ENCODE assay signal across 29 mouse cellular contexts in genomic region chr8:11842757-11843156, GRCm38 (mm10). TPM values are rescaled to one million over a fixed set of nuclear protein-coding genes. Genes with fewer than 3 reads are reported as not detected.
DNase-seq lines count a peak whose midpoint lies in the region; ATAC-seq and TF ChIP-seq lines count a peak whose summit lies in the region.
"Had no signal": no experiment of that assay in that cellular context is flagged by ENCODE, and none has a peak within 500 bp of the region (broad histone marks: within the 10 kb centered on the region; RNA-seq: fewer than 3 reads in every experiment).

No protein-coding gene starts in this region.

- no peaks in the 10 kb centered on the region for H3K27me3 ChIP-seq in hindbrain, embryonic 15.5 days
- no peaks in the 10 kb centered on the region for H3K27me3 ChIP-seq in hindbrain, embryonic 14.5 days (ENCODE audit: control insufficient read depth, insufficient read depth, low read length)
- H3K27me3 ChIP-seq in CH12.LX (replicated peaks): peaks cover 22% of the 10 kb centered on the region
- no peaks in the 10 kb centered on the region for H3K27me3 ChIP-seq in kidney, adult 2 months (replicated peaks; ENCODE audit: control insufficient read depth, insufficient read depth, low read length)
- H3K27me3 ChIP-seq: embryonic facial prominence, embryonic 13.5 days; embryonic facial prominence, embryonic 15.5 days; forebrain, embryonic 12.5 days had no signal

- no peak for TF ChIP-seq CTCF in CH12.LX (conservative IDR thresholded peaks at IDR 0.05 in 1 of 2, IDR thresholded peaks at IDR 0.05 in 1 of 2; ENCODE audit: low read depth in 2 of 2, low read length in 2 of 2)
- TF ChIP-seq CTCF in kidney, adult 2 months (conservative IDR thresholded peaks at IDR 0.05; ENCODE audit: insufficient read depth, insufficient read length, low read depth, low read length): no peak

- H3K79me2 ChIP-seq in CH12.LX (replicated peaks; ENCODE audit: control insufficient read depth, extremely low read depth, insufficient read depth, poor library complexity, severe bottlenecking): no peaks in the 10 kb centered on the region

- dilution Hi-C loops in CH12.LX (cut with MboI; ENCODE audit: extremely low pct_ligation_motif_present, extremely low pct_unique_long_range_greater_than_20kb, low sequenced_read_pairs): no loop called here

- 88% methylated on average over 8 of the region's 8 CpGs for WGBS in hindbrain, embryonic 15.5 days
- WGBS in hindbrain, embryonic 14.5 days: 89% methylated on average over 8 of the region's 8 CpGs
- 61% methylated on average over 8 of the region's 8 CpGs for WGBS in kidney, adult 2 months

- H3K4me1 ChIP-seq in hindbrain, embryonic 15.5 days (replicated peaks): peaks cover 32% of the 10 kb centered on the region
- peaks cover 16% of the 10 kb centered on the region; the same call in 1 of the 2 replicates for H3K4me1 ChIP-seq in hindbrain, embryonic 14.5 days (replicated peaks; ENCODE audit: control insufficient read depth, insufficient read depth, low read length)
- H3K4me1 ChIP-seq in CH12.LX (ENCODE audit: control insufficient read depth in 1 of 2, insufficient read depth in 2 of 2): peaks cover 4 to 20% of the 10 kb centered on the region in 2 experiments; a peak in 2 of 4 replicates
- H3K4me1 ChIP-seq in kidney, adult 2 months (ENCODE audit: control insufficient read depth, insufficient read depth, low read length): no peaks in the 10 kb centered on the region

- in situ Hi-C loops in CH12.LX (cut with MboI; ENCODE audit: low pct_ligation_motif_present, low pct_unique_long_range_greater_than_20kb, low sequenced_read_pairs): no loop called here

- peak; percentile 16; the same call in 1 of the 2 replicates for TF ChIP-seq EP300 in CH12.LX (IDR thresholded peaks at IDR 0.05; ENCODE audit: low read length)

- no peak for TF ChIP-seq POLR2A in CH12.LX (IDR thresholded peaks at IDR 0.05; ENCODE audit: low read depth, low read length)
- no peak for TF ChIP-seq POLR2A in kidney, adult 2 months (IDR thresholded peaks at IDR 0.05; ENCODE audit: low read depth, low read length)

- 0 out of 2 replicates have a peak, but pooled peaks have one; percentile 12 for ATAC-seq in hindbrain, embryonic 15.5 days (ENCODE audit: low FRiP score, low read depth)
- no peak for ATAC-seq in hindbrain, embryonic 14.5 days (ENCODE audit: low FRiP score)
- ATAC-seq: CD4-positive, CD25-positive, alpha-beta regulatory T cell, adult 4 months; forebrain, embryonic 16.5 days had no signal

- H3K27ac ChIP-seq in hindbrain, embryonic 15.5 days (replicated peaks): no peak overlapping the region
- no peak overlapping the region for H3K27ac ChIP-seq in hindbrain, embryonic 14.5 days
- H3K27ac ChIP-seq in CH12.LX (ENCODE audit: insufficient read depth, low read depth): no peak overlapping the region
- no peak overlapping the region for H3K27ac ChIP-seq in kidney, adult 2 months (ENCODE audit: insufficient read depth, low read depth, low read length)
- H3K27ac ChIP-seq: embryonic facial prominence, embryonic 13.5 days; embryonic facial prominence, embryonic 15.5 days; forebrain, embryonic 10.5 days; forebrain, embryonic 12.5 days had no signal

- no peaks in the 10 kb centered on the region for H3K9me3 ChIP-seq in hindbrain, embryonic 15.5 days
- no peaks in the 10 kb centered on the region for H3K9me3 ChIP-seq in hindbrain, embryonic 14.5 days (ENCODE audit: control insufficient read depth, low read length)
- H3K9me3 ChIP-seq in CH12.LX (replicated peaks; ENCODE audit: low read length): no peaks in the 10 kb centered on the region
- H3K9me3 ChIP-seq: embryonic facial prominence, embryonic 13.5 days; embryonic facial prominence, embryonic 15.5 days; forebrain, embryonic 10.5 days; forebrain, embryonic 12.5 days had no signal

- no peak overlapping the region for H3K4me3 ChIP-seq in hindbrain, embryonic 15.5 days
- H3K4me3 ChIP-seq in hindbrain, embryonic 14.5 days (replicated peaks; ENCODE audit: low read length): no peak overlapping the region
- H3K4me3 ChIP-seq in CH12.LX (replicated peaks in 1 of 3; ENCODE audit: low read depth in 2 of 3, low read length in 2 of 3, poor library complexity in 1 of 3): no peak overlapping the region
- no peak overlapping the region for H3K4me3 ChIP-seq in kidney, adult 2 months (ENCODE audit: insufficient read depth, low read depth, low read length)
- H3K4me3 ChIP-seq: embryonic facial prominence, embryonic 13.5 days; embryonic facial prominence, embryonic 15.5 days; erythroblast, embryonic 14.5 days; forebrain, embryonic 10.5 days; forebrain, embryonic 12.5 days had no signal

- H3K9ac ChIP-seq in hindbrain, embryonic 15.5 days: no peak overlapping the region
- no peak overlapping the region for H3K9ac ChIP-seq in hindbrain, embryonic 14.5 days
- no peak overlapping the region for H3K9ac ChIP-seq in CH12.LX (ENCODE audit: insufficient read depth, low read depth)
- H3K9ac ChIP-seq: embryonic facial prominence, embryonic 13.5 days; embryonic facial prominence, embryonic 15.5 days; forebrain, embryonic 12.5 days had no signal

- H3K36me3 ChIP-seq in hindbrain, embryonic 15.5 days: no peaks in the 10 kb centered on the region
- no peaks in the 10 kb centered on the region for H3K36me3 ChIP-seq in hindbrain, embryonic 14.5 days (replicated peaks; ENCODE audit: control insufficient read depth, insufficient read depth)
- no peaks in the 10 kb centered on the region for H3K36me3 ChIP-seq in CH12.LX (replicated peaks in 1 of 2; ENCODE audit: control insufficient read depth in 1 of 2, insufficient read depth in 1 of 2, low read length in 1 of 2)
- H3K36me3 ChIP-seq in kidney, adult 2 months (ENCODE audit: control insufficient read depth, insufficient read depth, low read length): no peaks in the 10 kb centered on the region
- H3K36me3 ChIP-seq: embryonic facial prominence, embryonic 13.5 days; embryonic facial prominence, embryonic 15.5 days; forebrain, embryonic 10.5 days; forebrain, embryonic 12.5 days had no signal

- TF ChIP-seq RAD21 in CH12.LX (IDR thresholded peaks at IDR 0.05; ENCODE audit: low read depth, low read length): no peak

- no peak for DNase-seq in hindbrain, embryonic 14.5 days (ENCODE audit: low spot score)
- DNase-seq in A20 (ENCODE audit: low read depth, low spot score): peak; percentile 8
- DNase-seq in CH12.LX (ENCODE audit: extremely low read depth): peak; percentile 27
- no peak for DNase-seq in kidney, adult 2 months
- DNase-seq: adrenal gland, adult 2 months; adrenal gland, postnatal 10 days; adrenal gland, postnatal 25 days; B cell, adult 2 months; cerebellum, adult 11 months; cerebellum, adult 18-20 months; cerebellum, adult 9-11 months; cerebellum, postnatal 14 days; cerebellum, postnatal 36 days; embryo, embryonic 11 days had no signal

- no peak overlapping the region for H3K4me2 ChIP-seq in hindbrain, embryonic 15.5 days
- H3K4me2 ChIP-seq in hindbrain, embryonic 14.5 days (replicated peaks): no peak overlapping the region
- H3K4me2 ChIP-seq in CH12.LX (ENCODE audit: insufficient read depth, low read depth, poor library complexity, severe bottlenecking): no peak overlapping the region
- H3K4me2 ChIP-seq: embryonic facial prominence, embryonic 13.5 days; embryonic facial prominence, embryonic 15.5 days; forebrain, embryonic 12.5 days had no signal

TF ChIP-seq in CH12.LX, 34 proteins besides CTCF, POLR2A, EP300 and RAD21:
- TF ChIP-seq JUND (conservative IDR thresholded peaks at IDR 0.05; ENCODE audit: low read depth, low read length): peak; percentile 52; the same call in 1 of the 2 replicates
- TF ChIP-seq JUN (IDR thresholded peaks at IDR 0.05; ENCODE audit: insufficient read depth, low read depth, low read length): peak; percentile 55
- TF ChIP-seq HCFC1 (IDR thresholded peaks at IDR 0.05; ENCODE audit: low read depth, low read length): no peak

RNA-seq across cellular contexts. Expression of gene Tex29, which starts 2.5 kb away (rescaled TPM):
- polyA plus RNA-seq in hindbrain, embryonic 15.5 days (2015; fragmentation: Nextera tagmentation; extraction: Ambion mirVana): 0.28 and 0.32 TPM in 2 replicates
- 0.42 and 0.64 TPM in 2 replicates for polyA plus RNA-seq in hindbrain, embryonic 14.5 days (2014; fragmentation: Nextera tagmentation; extraction: Ambion mirVana)
- total RNA-seq in CH12.LX (2012; rRNA removed): not detected in 2 replicates
- not detected in 2 replicates for total RNA-seq in CH12.LX (2014; rRNA removed)
- not detected in 2 replicates for polyA plus RNA-seq in CH12.LX (2012; ENCODE audit: insufficient read length, low read depth)
- polyA plus RNA-seq in kidney, adult 2 months (2012; rRNA removed): 0.15 TPM in 1 of 2 replicates, not detected in the other
- total RNA-seq: adrenal gland, adult 2 months; adrenal gland, postnatal 10 days; adrenal gland, postnatal 25 days; adrenal gland, postnatal 4 days; common myeloid progenitor, adult 5-6 weeks; ES-E14; MEL had no signal
- polyA plus RNA-seq: CD4-positive, CD25-positive, alpha-beta regulatory T cell, adult 4 months; embryonic facial prominence, embryonic 11.5 days; embryonic facial prominence, embryonic 13.5 days; embryonic facial prominence, embryonic 15.5 days; erythroblast, embryonic 14.5 days; forebrain, embryonic 10.5 days; forebrain, embryonic 12.5 days; forebrain, embryonic 14.5 days; frontal cortex, adult 2 months had no signal

Comparison
In these comparisons a context has a peak if more than half of its experiments do, and no peak if none do; other contexts are left out.
1. DNase-seq: peak in A20 (single experiment) and CH12.LX (single experiment); none in hindbrain, embryonic 14.5 days (single experiment) and kidney, adult 2 months (single experiment).